Mouse (Mus musculus) lung, postnatal 0 days (tissue): ENCODE data around the gene Arhgef19. TPM values are rescaled to one million over a fixed set of nuclear protein-coding genes. Genes with fewer than 3 reads are reported as not detected.

Source experiments
- ATAC-seq: fragments of 200-750 bp; cut with Nextera tagmentation; 2 replicates; pipeline ENCODE4 v1.8.0; 2017; ENCODE audit warnings: moderate library complexity
- DNase-seq: peaks from one replicate; pipeline ENCODE4 v3.0.0-alpha.2; 2016; ENCODE audit warnings: low spot score
- H3K27ac ChIP-seq: fragments of 300-500 bp; sonication (generic); 2 replicates; pipeline ENCODE4 v1.5.1; 2014; ENCODE audit warnings: antibody characterized with exemption, mild to moderate bottlenecking, low read length, mixed read lengths
- H3K27me3 ChIP-seq: fragments of 300-500 bp; sonication (generic); replicated peaks from 2 replicates; pipeline ENCODE4 v1.6.1; 2014; ENCODE audit warnings: low read length, mixed read lengths; ENCODE audit not compliant: insufficient read depth
- H3K36me3 ChIP-seq: fragments of 300-500 bp; sonication (generic); 2 replicates; pipeline ENCODE4 v1.6.1; 2014; ENCODE audit warnings: low read length, mixed read lengths; ENCODE audit not compliant: insufficient read depth
- H3K4me1 ChIP-seq: fragments of 300-500 bp; sonication (generic); 2 replicates; pipeline ENCODE4 v1.6.1; 2014; ENCODE audit warnings: antibody characterized with exemption, low read depth, low read length, mixed read lengths; ENCODE audit not compliant: insufficient read depth
- H3K4me2 ChIP-seq: fragments of 300-500 bp; sonication (generic); replicated peaks from 2 replicates; pipeline ENCODE4 v1.6.1; 2014; ENCODE audit warnings: low read depth, mild to moderate bottlenecking, low read length, moderate library complexity, mixed read lengths
- H3K4me3 ChIP-seq: fragments of 300-500 bp; sonication (generic); 2 replicates; pipeline ENCODE4 v1.5.1; 2014; ENCODE audit warnings: low read depth, low read length
- H3K9ac ChIP-seq: fragments of 300-500 bp; sonication (generic); replicated peaks from 2 replicates; pipeline ENCODE4 v1.6.1; 2014; ENCODE audit warnings: low read depth, mild to moderate bottlenecking
- H3K9me3 ChIP-seq: fragments of 300-500 bp; sonication (generic); 2 replicates; pipeline ENCODE4 v1.6.1; 2016; ENCODE audit warnings: low read length, mixed read lengths
- CTCF ChIP-seq: IDR thresholded peaks from 2 replicates; pipeline ENCODE4 v1.5.1; 2016; ENCODE audit warnings: antibody characterized with exemption, mild to moderate bottlenecking
- EP300 ChIP-seq: IDR thresholded peaks from 2 replicates; pipeline ENCODE4 v1.6.1; 2016; ENCODE audit warnings: antibody characterized with exemption, mild to moderate bottlenecking, control low read depth
- whole genome bisulfite sequencing: fragments of 180-500 bp; shearing (Covaris S2); extraction: QIAGEN DNeasy Blood & Tissue Kit; methylation state at CpG from one replicate; pipeline ENCODE4 v1.1.7; 2014; 5-methylcytosine and 5-hydroxymethylcytosine counted together
- polyA plus RNA-seq: library from polyadenylated mRNA; unstranded; fragments of >200 nt; fragmentation: Nextera tagmentation; extraction: Ambion mirVana; gene quantifications from 2 replicates; pipeline ENCODE4 v1.2.1, GENCODE M21; 2015

Arhgef19 gene
- polyA plus RNA-seq, 1 experiment from 2014 or later, result 2.9 TPM

DNA sequence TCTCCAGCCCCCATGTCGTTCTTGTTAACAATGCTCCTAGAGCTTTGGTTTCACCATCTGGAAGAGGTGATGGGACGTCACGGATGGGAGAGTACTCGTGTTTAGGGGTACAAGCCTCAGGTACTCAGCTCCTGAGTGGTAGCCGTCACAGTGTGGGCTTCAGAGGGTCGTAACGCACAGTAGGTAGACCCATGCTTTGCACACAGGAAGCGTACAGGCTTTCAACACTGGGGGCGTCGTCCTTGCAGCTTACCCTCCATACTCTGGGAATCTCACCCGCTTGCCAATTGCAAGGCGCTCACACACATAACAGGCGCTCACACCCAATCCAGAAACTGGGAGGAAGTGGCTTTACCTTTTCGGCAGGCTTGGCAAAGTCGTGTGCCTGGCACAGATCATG, 2.6 kb downstream of the Arhgef19 start:
- Histone ChIP-seq H3K9me3 (no peaks in the 10 kb centered on the region), H3K27ac (0 out of 2 replicates have a peak overlapping the region, but pooled peaks have one; percentile 62), H3K4me2 (no peak overlapping the region; the same call in 1 of the 2 replicates), H3K4me3 (no peak overlapping the region), H3K4me1 (peaks cover 31% of the 10 kb centered on the region), H3K36me3 (no peaks in the 10 kb centered on the region), H3K27me3 (peaks cover 13% of the 10 kb centered on the region), H3K9ac (no peak overlapping the region)
- TF ChIP-seq CTCF, result no peak
- TF ChIP-seq EP300, result no peak
- no peak for ATAC-seq
- DNase-seq, result no peak
- WGBS, result 32% methylated on average over 15 of the region's 15 CpGs

GRCm38 (mm10) chr4:141242651-141243241, 3.4 kb downstream of the Arhgef19 start:
- no peak overlapping the region; the same call in 1 of the 2 replicates for H3K4me3 ChIP-seq
- WGBS, result 2% methylated on average over 10 of the region's 11 CpGs
- no peak for TF ChIP-seq EP300
- no peak for TF ChIP-seq CTCF
- H3K9ac ChIP-seq, result no peak overlapping the region
- peak overlapping the region; percentile 62 for H3K27ac ChIP-seq
- H3K27me3 ChIP-seq, result peaks cover 13% of the 10 kb centered on the region
- DNase-seq (peak; percentile 55), ATAC-seq (peak; percentile 34)
- H3K9me3 ChIP-seq, result no peaks in the 10 kb centered on the region
- H3K4me2 ChIP-seq, result peak overlapping the region; percentile 34
- H3K4me1 ChIP-seq, result peaks cover 35% of the 10 kb centered on the region
- H3K36me3 ChIP-seq, result no peaks in the 10 kb centered on the region

DNA sequence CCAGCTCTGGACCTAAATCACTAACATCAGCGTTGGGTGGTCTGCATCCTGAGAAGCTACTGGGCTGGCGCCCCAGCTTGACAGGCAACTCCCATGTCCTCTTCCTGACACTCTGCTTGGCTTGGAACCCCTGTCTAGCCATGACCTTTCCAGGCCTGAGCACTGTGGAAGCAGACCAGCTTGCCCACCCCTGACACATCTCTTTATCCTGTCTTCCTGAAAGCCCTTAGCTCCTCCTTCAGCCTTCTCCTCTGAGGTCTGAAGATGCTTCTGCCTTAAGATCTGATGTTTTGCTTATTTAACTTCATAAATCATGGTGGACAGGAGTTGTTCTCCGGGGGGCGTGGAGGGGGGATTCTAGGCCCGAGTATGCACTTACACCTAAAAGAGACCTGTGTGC, 4.3 kb downstream of the Arhgef19 start:
- WGBS, result 35% methylated on average over 5 of the region's 5 CpGs
- no peak for TF ChIP-seq EP300
- no peak for TF ChIP-seq CTCF
- H3K4me3 ChIP-seq, result no peak overlapping the region
- H3K9me3 ChIP-seq, result no peaks in the 10 kb centered on the region
- H3K36me3 ChIP-seq, result no peaks in the 10 kb centered on the region
- H3K27ac ChIP-seq, result no peak overlapping the region
- ATAC-seq (no peak), DNase-seq (no peak)
- peaks cover 13% of the 10 kb centered on the region for H3K27me3 ChIP-seq
- H3K4me1 ChIP-seq, result peaks cover 35% of the 10 kb centered on the region
- H3K4me2 ChIP-seq, result no peak overlapping the region
- H3K9ac ChIP-seq, result no peak overlapping the region

DNA sequence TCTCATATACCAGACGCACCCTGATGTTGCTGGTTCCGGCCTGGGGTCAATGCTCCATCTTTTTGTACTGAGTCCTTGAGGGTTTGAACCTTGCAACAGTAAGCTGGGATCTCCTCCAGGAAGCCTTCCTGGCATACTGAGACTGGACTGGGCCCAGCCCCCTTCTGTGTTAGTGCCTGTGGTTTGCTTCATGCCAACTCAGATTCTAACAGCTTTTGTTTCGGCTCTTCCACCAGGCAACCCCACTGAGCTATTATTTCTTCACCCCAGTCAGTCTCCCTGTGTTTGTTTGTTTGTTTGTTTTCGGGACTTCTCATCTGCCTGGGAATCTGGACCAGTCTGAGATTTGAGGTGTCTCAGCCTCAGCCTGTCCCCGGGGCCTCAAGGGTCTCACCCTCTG, 5.1 kb downstream of the Arhgef19 start:
- H3K4me1 ChIP-seq, result peaks cover 31% of the 10 kb centered on the region
- WGBS, result 41% methylated on average over 5 of the region's 5 CpGs
- H3K4me3 ChIP-seq, result no peak overlapping the region
- H3K27me3 ChIP-seq, result peaks cover 13% of the 10 kb centered on the region
- ATAC-seq (no peak), DNase-seq (no peak)
- H3K9me3 ChIP-seq, result no peaks in the 10 kb centered on the region
- no peaks in the 10 kb centered on the region for H3K36me3 ChIP-seq
- H3K27ac ChIP-seq, result peak overlapping the region; percentile 14; the same call in 1 of the 2 replicates
- no peak overlapping the region for H3K9ac ChIP-seq
- no peak overlapping the region for H3K4me2 ChIP-seq
- no peak for TF ChIP-seq EP300

DNA sequence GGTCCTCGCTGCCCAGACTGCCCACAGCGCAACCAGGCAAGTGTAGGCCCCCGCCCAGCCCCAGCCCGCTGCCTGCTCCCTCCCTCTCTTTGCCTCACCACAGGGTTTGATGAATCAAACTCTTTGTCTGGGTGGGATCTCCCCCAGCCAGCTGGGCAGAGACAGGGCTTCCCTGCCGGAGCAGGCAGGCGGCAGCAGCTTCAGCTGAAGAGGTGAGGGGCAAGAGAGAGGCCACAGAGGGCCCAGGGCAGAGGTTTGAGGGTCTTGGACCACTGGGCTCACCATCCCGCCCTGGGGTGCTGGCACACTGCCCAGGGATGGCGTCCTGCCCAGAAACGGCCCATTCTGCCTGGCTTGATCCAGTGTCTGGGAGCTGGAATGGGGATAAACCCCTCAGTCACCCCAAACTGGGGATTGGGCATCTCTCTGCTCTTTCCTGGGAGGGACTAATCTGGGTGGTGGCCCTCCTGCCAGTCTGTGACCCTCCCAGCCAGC, 5.7 kb downstream of the Arhgef19 start:
- peaks cover 13% of the 10 kb centered on the region for H3K27me3 ChIP-seq

DNA sequence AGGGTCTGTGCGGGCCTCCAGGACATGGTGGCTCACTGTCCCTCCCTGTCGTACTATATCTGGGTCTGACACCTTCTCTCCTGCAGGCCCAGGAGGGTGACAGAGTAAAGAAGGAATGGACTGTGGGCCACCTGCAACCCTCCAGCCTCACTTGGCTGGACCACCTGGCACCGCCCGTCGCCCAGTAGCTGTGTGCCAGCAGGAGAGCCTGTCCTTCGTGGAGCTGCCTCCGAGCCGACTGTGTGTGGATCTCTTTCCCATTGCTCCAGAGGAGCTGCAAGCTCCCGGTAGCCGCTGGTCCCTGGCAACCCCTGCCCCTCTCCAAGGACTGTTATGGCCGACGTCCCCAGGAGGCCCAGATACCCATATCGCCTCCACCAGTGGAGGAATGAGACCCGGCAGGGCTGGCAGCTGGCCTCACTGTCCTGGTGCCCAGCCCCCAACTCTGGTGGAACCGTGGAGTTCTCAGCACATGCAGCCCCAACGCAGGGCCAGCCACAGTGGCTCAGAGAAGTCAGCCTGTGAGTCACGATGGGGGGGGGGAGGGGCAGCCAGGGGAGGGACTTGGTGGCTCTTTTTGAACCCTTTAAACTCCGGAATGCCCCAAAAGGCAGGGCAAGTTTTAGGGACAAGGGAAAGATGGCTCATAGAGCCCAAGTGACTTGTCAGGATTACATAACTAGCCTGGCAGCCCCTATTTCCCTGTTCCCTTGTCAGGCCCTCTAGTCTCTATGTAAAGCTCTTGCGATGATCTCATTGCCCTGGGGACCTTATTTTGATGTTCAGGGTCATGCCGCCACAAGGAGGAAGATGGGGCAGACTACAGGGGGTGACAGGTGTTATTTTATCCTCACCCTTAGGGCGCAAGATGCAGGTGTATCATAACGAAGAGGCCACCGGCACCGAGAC, 7.0 kb downstream of the Arhgef19 start:
- Histone ChIP-seq H3K4me1 (peaks cover 20% of the 10 kb centered on the region), H3K9me3 (no peaks in the 10 kb centered on the region), H3K4me2 (peak overlapping the region; percentile 64), H3K27ac (no peak overlapping the region), H3K4me3 (no peak overlapping the region), H3K9ac (no peak overlapping the region), H3K36me3 (no peaks in the 10 kb centered on the region), H3K27me3 (peaks cover 4% of the 10 kb centered on the region)
- 27% methylated on average over 24 of the region's 24 CpGs for WGBS
- DNase-seq (peak; percentile 47), ATAC-seq (no peak)
- TF ChIP-seq CTCF, result no peak
- no peak for TF ChIP-seq EP300

More for the DNA sequence above, 5.7 kb downstream of the Arhgef19 start:
- 14% methylated on average over 9 of the region's 9 CpGs for WGBS
- Histone ChIP-seq H3K4me3 (no peak overlapping the region), H3K9ac (no peak overlapping the region), H3K4me2 (no peak overlapping the region), H3K9me3 (no peaks in the 10 kb centered on the region), H3K27ac (peak overlapping the region; percentile 14; the same call in 1 of the 2 replicates), H3K36me3 (no peaks in the 10 kb centered on the region), H3K4me1 (peaks cover 26% of the 10 kb centered on the region)
- ATAC-seq, result no peak
- DNase-seq, result no peak
- TF ChIP-seq CTCF (no peak), EP300 (no peak)
